Mouse (Mus musculus) T-helper 17 cell (primary cell): ENCODE measurements at regions not wholly inside any gene's neighbourhood (a gene's known extent, or its start where the extent isn't known, plus 50 kb on each side); places are given as distances from the start of the nearest gene placed in this dataset.

Experiments used
- in situ Hi-C, 2 experiments: fragments of 300-600 bp; cut with MboI, MseI; formaldehyde crosslinking; loops; 1 replicate in 1 of 2; 2 replicates in 1 of 2; pipeline ENCODE4 v1.15.1; 2025; ENCODE audit warnings: high pct_unique_total_duplicates in 2 of 2

- in situ Hi-C loops = no loop called here
These were observed 1926.9 kb upstream of the Gm38303 start for GRCm38 (mm10) chr3:12262342-12262741.

GRCm38 (mm10) chr3:12257650-12258049 lies 1922.2 kb upstream of the Gm38303 start:
- in situ Hi-C loops = no loop called here

DNA sequence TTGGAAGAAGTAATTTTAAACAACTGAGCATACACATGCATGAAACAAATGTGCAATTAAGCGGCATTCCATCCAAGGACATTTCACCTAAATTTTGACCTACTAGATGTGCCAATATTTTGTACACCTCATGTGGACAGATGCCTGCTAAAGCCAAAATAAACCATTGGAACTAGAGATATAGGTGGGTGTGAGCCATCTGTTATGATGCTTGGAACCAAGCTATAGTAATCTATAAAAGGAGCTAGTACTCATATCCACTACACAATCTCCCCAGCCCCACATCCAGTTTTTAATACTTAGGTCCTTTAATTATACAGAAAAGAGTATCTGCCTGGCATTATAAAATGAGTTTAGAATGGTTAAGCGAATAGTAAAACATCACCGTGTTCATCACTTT lies 1910.7 kb upstream of the Gm38303 start:
- in situ Hi-C loops = no loop called here

- in situ Hi-C loops = no loop called here
These were observed 1905.5 kb upstream of the Gm38303 start for GRCm38 (mm10) chr3:12241026-12241425.

DNA sequence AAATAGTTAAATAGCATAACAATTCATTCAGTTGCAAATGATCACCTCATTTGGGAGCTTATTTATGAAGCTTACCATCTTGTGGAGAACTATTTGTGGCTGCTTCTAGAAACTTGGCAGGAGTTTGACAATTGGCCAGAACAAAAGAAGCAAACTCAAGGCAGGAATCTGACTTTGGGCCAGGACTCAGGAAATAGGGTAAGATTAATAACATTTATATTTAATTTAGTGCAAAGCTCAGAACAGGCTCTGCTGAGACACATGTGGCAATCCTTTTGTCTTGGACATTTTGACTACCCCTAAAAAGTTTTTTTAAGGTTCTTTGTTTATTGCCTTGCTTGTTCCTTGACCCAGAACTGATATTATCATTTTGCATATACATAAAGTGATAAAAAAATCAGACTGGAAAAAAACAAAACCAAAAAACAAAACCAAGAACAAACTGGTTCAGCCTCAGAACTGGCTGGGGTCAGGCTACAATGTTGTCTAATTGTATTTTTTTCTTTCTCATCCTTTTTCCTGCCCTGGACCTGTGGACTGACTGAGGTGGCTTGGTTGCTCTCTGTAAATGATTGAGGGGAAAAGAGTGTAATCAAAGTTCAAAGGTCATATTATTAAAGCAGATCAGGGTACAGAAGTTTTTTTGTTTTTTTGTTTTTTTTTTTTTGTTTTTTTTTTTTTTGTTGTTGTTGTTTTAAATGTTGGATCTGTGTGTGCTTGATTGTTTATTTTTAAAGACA lies 1892.4 kb upstream of the Gm38303 start:
- in situ Hi-C loops = loop anchor here in 1 of 2 experiments (10.0 kb wide), 1 partner anchor 443 kb away; no protein-coding TSS in a partner anchor

DNA sequence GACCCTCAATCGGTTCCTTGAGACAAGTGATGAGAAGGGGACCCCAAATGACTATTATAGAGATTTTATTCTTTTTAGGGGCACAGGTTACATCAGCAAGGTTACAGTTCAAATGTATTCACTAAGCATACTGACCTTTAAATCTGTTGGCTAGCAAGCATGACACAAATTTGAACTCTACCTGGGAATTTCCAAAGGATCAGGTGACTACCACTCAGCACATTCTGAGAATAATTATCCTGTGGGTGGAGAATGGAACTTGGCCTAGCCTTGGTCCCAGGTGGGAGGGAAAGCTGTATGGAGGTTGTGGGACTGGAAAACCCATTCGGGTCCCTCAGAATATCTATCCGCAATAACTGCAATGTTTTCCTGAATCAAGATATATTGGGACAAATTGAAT lies 1891.3 kb upstream of the Gm38303 start:
- in situ Hi-C loops = loop anchor here in 1 of 2 experiments (10.0 kb wide), 1 partner anchor 442 kb away; no protein-coding TSS in a partner anchor

GRCm38 (mm10) chr3:12224851-12225250 lies 1889.4 kb upstream of the Gm38303 start:
- in situ Hi-C loops = loop anchor here in 1 of 2 experiments (10.0 kb wide), 1 partner anchor 440 kb away; no protein-coding TSS in a partner anchor

DNA sequence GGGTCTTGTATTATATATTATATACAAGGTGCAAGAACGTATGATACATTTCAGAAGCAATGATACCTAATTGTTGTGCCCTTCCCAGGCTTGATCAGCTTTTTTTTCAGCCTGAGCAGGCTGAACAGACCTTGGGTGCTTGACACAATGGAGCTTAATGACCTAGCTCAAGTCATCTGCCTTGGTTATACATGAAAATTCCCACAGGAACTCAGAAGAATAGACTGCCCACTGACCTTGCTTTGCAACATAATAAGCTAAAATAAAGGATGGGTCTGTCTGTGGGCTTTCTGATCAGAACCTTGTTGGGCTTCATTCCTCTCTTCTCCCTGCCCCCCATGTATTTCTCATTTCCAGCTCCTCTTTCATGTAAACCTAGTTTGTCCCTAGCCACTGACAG lies 1880.6 kb upstream of the Gm38303 start:
- in situ Hi-C loops = loop anchor here in 1 of 2 experiments (10.0 kb wide), 1 partner anchor 1409 kb away; no protein-coding TSS in a partner anchor

DNA sequence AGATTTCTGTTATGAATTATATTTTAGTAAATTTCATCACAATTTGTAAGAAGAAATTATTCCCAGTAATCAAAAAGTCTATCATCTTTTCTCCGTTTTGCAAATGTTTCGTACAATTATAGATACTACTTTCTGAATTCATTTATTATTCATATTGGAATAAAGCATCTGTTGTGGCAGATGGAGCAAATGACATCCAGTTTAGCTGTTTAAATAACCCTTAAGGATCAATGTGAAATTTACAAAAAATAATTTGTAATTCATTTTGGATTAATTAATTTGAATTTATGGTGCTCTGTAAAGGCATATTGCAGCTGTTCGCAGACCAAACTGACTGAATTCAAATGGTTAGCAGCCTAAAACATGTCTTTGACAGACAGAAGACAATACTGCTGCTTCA lies 1879.3 kb upstream of the Gm38303 start:
- in situ Hi-C loops = loop anchor here in 1 of 2 experiments (10.0 kb wide), 1 partner anchor 1410 kb away; no protein-coding TSS in a partner anchor

- in situ Hi-C loops = no loop called here
These were observed 1837.9 kb upstream of the Gm38303 start for GRCm38 (mm10) chr3:12173371-12173770.

DNA sequence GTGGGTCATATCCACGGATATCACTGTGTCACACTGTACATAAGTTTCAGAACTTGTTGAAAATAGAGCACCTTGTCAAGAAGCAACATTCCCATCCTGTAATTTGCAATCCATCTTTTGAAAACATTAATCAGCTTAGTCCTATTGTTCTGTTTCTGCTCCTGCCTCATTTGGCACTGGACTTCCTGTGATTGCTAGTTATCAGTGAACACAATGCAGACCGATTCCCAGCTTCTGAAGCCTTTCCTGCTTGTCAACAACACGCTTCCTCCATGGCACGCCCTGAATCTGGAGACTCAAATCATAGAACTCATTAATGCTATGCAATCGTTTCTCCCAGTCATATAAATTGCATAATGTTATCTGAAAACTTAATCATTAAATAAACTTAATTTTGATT lies 1815.8 kb upstream of the Gm38303 start:
- in situ Hi-C loops = no loop called here
